Mouse (Mus musculus) kidney, postnatal 0 days (tissue): ENCODE results near the gene Hnrnpf. TPM values are rescaled to one million over a fixed set of nuclear protein-coding genes. Genes with fewer than 3 reads are reported as not detected.

ENCODE experiments used
- ATAC-seq: fragments of 200-750 bp; cut with Nextera tagmentation; replicated peaks from 2 replicates; pipeline ENCODE4 v1.8.0; 2017; ENCODE audit warnings: low read depth, moderate number of reproducible peaks, moderate TSS enrichment, moderate library complexity; ENCODE audit not compliant: low FRiP score
- DNase-seq: peaks from one replicate; pipeline ENCODE4 v3.0.0-alpha.2; 2016; ENCODE audit warnings: low spot score
- H3K27ac ChIP-seq: fragments of 300-500 bp; sonication (generic); 2 replicates; pipeline ENCODE4 v1.5.1; 2014; ENCODE audit warnings: mild to moderate bottlenecking
- H3K27me3 ChIP-seq: fragments of 300-500 bp; sonication (generic); 2 replicates; pipeline ENCODE4 v1.6.1; 2014; ENCODE audit warnings: low read length, mixed read lengths; ENCODE audit not compliant: insufficient read depth
- H3K36me3 ChIP-seq: fragments of 300-500 bp; sonication (generic); 2 replicates; pipeline ENCODE4 v1.6.1; 2014; ENCODE audit warnings: low read length, mixed read lengths; ENCODE audit not compliant: insufficient read depth
- H3K4me1 ChIP-seq: fragments of 300-500 bp; sonication (generic); replicated peaks from 2 replicates; pipeline ENCODE4 v1.6.1; 2014; ENCODE audit warnings: antibody characterized with exemption, low read length, mixed read lengths; ENCODE audit not compliant: insufficient read depth
- H3K4me2 ChIP-seq: fragments of 300-500 bp; sonication (generic); 2 replicates; pipeline ENCODE4 v1.6.1; 2014; ENCODE audit warnings: mild to moderate bottlenecking, low read length, moderate library complexity, mixed read lengths
- H3K4me3 ChIP-seq: fragments of 300-500 bp; sonication (generic); replicated peaks from 2 replicates; pipeline ENCODE4 v1.5.1; 2014; ENCODE audit warnings: low read depth, low read length
- H3K9ac ChIP-seq: fragments of 300-500 bp; sonication (generic); 2 replicates; pipeline ENCODE4 v1.6.1; 2014; ENCODE audit warnings: low read depth, low read length
- H3K9me3 ChIP-seq: fragments of 300-500 bp; sonication (generic); replicated peaks from 2 replicates; pipeline ENCODE4 v1.6.1; 2016; ENCODE audit warnings: low read length, inconsistent platforms, mixed read lengths
- CTCF ChIP-seq: IDR thresholded peaks from 2 replicates; pipeline ENCODE4 v1.5.1; 2016; ENCODE audit warnings: antibody characterized with exemption, low read depth, mild to moderate bottlenecking, moderate library complexity
- WGBS: fragments of 180-500 bp; shearing (Covaris S2); extraction: QIAGEN DNeasy Blood & Tissue Kit; methylation state at CpG from one replicate; pipeline ENCODE4 v1.1.7; 2014; 5-methylcytosine and 5-hydroxymethylcytosine counted together
- polyA plus RNA-seq: library from polyadenylated mRNA; unstranded; fragments of >200 nt; fragmentation: Nextera tagmentation; extraction: Ambion mirVana; gene quantifications from 2 replicates; pipeline ENCODE4 v1.2.1, GENCODE M21; 2015

The Hnrnpf gene
- polyA plus RNA-seq, 1 experiment from 2014 or later, result 555 TPM

DNA sequence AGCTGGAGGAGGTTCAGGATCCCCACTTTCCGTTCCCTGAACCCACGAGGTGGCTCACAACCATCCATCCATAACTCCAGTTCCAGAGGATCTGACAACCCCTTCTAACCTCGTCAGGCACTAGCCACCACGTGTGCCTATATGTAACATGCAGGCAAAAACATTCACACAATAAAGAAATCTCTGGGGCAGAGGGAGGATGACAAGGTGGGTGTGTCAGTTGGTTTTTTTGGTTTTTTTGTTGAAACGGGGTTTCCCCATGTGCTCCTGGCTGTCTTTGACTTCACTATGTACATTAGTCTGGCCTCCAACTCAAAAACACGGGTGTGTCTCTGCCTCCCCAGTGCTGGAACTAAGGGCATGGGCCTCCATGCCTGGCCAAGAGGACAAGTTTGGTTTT is 9.9 kb upstream of the Hnrnpf start:
- no peak for TF ChIP-seq CTCF
- no peaks in the 10 kb centered on the region for H3K4me1 ChIP-seq
- no peak for DNase-seq
- ATAC-seq, result no peak
- no peak overlapping the region for H3K9ac ChIP-seq
- H3K27ac ChIP-seq, result no peak overlapping the region
- H3K4me3 ChIP-seq, result no peak overlapping the region
- 74% methylated on average over 6 of the region's 6 CpGs for WGBS
- no peak overlapping the region for H3K4me2 ChIP-seq
- H3K9me3 ChIP-seq, result no peaks in the 10 kb centered on the region
- H3K36me3 ChIP-seq, result no peaks in the 10 kb centered on the region
- no peaks in the 10 kb centered on the region for H3K27me3 ChIP-seq

DNA sequence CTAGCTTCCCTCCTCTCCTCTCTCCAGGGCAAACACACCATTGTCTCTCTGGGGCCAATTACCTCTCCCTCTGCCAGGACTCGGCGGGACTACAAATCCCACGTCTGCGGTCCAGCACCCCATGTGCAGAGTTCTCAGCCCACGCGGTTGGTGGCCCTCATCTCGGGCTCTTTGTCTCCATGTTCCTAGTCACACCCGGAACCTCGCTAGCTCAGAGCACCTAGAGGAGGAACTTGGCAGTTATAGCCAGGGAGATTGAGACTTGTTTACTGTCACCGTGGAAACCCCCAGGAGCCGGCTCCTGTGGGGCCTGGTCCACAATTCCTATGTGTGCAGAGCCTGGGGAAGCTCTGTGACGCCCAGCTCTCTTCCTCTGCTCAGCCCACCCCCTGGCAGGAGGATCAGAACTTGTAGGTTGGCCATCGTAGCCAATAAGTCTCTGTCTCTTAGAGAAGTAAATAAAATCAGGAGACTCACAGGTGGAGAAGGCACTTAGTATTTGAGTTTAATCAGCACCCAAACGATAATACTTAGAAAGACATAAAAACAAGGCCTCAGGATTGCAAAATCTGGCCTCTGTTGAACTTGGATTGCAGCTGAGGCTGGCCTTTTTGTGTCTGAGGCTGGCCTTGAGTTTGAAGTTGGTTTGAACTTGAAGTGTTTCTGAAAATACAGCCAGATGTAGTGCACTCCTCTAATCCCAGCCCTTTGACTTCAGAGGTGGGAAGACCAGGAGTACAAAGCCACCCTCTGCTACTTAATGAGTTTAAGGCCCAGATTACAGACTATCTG is 8.6 kb upstream of the Hnrnpf start:
- Histone ChIP-seq H3K9me3 (no peaks in the 10 kb centered on the region), H3K27me3 (no peaks in the 10 kb centered on the region), H3K4me3 (no peak overlapping the region), H3K27ac (no peak overlapping the region), H3K36me3 (no peaks in the 10 kb centered on the region), H3K9ac (no peak overlapping the region), H3K4me1 (no peaks in the 10 kb centered on the region), H3K4me2 (no peak overlapping the region)
- WGBS, result 64% methylated on average over 14 of the region's 14 CpGs
- DNase-seq (no peak), ATAC-seq (no peak)
- no peak for TF ChIP-seq CTCF

DNA sequence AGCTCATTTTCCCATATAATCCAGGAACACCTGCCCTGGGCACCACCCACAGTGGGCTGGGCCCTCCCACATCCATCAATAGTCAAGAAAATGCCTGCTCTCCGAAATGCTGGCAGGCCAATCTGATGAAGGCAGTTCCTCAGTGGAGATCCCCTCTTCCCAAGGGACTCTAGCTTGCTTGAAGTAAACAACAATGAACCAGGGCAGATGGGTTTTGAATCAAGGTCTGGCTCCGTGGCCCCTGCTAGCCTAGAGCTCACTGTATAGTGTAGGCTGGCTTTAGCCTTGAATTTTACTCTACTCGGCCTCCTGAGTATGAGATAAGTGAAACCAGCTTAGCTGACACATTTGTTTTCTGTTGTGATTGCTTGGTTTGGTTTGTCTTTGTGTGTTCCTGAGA is 7.7 kb upstream of the Hnrnpf start:
- Histone ChIP-seq H3K9ac (no peak overlapping the region), H3K4me1 (no peaks in the 10 kb centered on the region), H3K27me3 (no peaks in the 10 kb centered on the region), H3K9me3 (no peaks in the 10 kb centered on the region), H3K4me3 (no peak overlapping the region), H3K4me2 (no peak overlapping the region), H3K36me3 (no peaks in the 10 kb centered on the region), H3K27ac (no peak overlapping the region)
- WGBS, result 70% methylated on average over 3 of the region's 3 CpGs
- ATAC-seq, result no peak
- TF ChIP-seq CTCF, result no peak
- DNase-seq, result no peak

DNA sequence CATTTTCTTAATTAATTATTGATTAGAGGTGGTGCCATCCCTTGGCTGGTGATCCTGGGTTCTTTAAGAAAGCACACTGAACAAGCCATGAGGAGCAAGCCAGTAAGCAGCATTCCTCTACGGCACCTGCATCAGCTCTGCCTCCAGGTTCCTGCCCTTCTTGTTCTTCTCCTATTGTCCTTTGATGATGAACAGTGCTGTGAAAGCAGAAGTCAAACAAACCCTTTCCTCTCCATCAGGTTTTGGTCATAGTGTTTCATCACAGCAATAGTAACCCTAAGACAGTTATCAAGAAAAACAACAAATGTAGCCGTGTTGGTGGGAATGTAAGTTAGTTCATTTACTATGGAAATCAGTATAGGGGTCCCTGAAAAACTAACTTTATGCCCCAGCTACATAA is 6.7 kb upstream of the Hnrnpf start:
- DNase-seq (no peak), ATAC-seq (no peak)
- H3K4me3 ChIP-seq, result no peak overlapping the region
- H3K36me3 ChIP-seq, result no peaks in the 10 kb centered on the region
- no peak overlapping the region for H3K9ac ChIP-seq
- H3K27me3 ChIP-seq, result no peaks in the 10 kb centered on the region
- TF ChIP-seq CTCF, result no peak
- H3K9me3 ChIP-seq, result no peaks in the 10 kb centered on the region
- H3K4me2 ChIP-seq, result no peak overlapping the region
- no peak overlapping the region for H3K27ac ChIP-seq
- WGBS, result 80% methylated on average over 2 of the region's 2 CpGs
- no peaks in the 10 kb centered on the region for H3K4me1 ChIP-seq

DNA sequence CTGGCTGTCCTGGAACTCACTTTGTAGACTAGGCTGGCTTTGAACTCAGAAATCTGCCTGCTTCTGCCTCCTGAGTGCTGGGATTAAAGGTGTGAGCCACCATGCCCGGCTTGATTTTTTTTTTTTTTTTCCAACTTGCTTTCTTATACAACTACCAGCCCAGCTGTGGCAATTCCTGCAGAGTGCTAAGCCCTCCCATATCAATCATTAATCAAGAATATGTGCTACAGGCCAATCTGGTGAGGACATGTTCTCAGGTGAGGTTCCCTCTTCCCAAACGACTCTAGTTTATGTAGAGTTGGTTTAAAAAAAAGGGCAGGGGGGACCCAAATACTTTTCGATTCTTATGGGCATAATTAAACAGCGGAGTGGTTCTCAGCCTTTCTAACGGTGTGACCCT is 2.3 kb upstream of the Hnrnpf start:
- ATAC-seq (no peak), DNase-seq (no peak)
- Histone ChIP-seq H3K9ac (no peak overlapping the region), H3K4me2 (no peak overlapping the region), H3K27ac (no peak overlapping the region), H3K4me1 (peaks cover 8% of the 10 kb centered on the region; the same call in 1 of the 2 replicates), H3K4me3 (no peak overlapping the region), H3K36me3 (no peaks in the 10 kb centered on the region), H3K27me3 (no peaks in the 10 kb centered on the region), H3K9me3 (no peaks in the 10 kb centered on the region)
- WGBS, result 69% methylated on average over 5 of the region's 5 CpGs
- no peak for TF ChIP-seq CTCF

DNA sequence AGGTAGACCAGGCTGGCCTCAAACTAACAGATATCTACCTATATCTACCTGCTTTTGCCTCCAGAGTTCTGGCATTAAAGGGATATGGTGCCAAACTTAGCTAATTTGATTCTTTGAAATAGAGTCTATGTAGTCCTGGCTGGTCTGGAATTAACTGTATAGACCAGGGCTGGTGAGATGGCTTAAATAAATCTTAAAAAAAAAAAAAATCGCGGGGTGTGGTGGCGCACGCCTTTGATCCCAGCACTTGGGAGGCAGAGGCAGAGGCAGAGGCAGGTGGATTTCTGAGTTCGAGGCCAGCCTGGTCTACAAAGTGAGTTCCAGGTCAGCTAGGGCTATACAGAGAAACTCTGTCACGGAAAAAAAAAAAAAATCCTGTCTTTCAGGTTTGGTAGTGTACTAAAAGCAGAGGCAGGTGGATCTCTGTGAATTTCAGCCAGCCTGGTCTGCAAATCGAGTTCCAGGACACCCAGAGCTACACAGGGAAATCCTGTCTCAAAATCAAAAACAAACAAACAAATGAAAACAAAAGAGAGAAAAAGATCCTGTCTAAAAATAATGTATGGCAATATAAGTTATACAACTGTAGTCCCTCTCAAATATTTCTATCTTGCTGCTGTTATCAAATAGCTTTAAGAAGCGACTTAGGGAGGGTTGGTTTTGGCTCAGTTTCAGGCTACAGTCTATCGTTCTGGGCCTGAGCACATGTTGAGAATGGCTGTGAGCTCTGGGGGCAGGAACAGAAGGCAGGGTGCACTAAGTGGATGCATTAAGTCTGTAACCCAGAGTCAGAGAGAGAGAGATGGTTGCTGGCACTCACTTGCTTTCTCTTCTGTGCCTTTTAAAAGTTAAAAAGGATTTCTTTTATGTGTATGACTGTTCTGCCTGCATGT is 1.6 kb downstream of the Hnrnpf start:
- no peak overlapping the region for H3K9ac ChIP-seq
- H3K4me3 ChIP-seq, result no peak overlapping the region
- H3K27ac ChIP-seq, result no peak overlapping the region
- no peak for TF ChIP-seq CTCF
- no peak overlapping the region for H3K4me2 ChIP-seq
- peaks cover 8% of the 10 kb centered on the region; the same call in 1 of the 2 replicates for H3K4me1 ChIP-seq
- DNase-seq (no peak), ATAC-seq (no peak)
- no peaks in the 10 kb centered on the region for H3K36me3 ChIP-seq
- WGBS, result 69% methylated on average over 9 of the region's 9 CpGs
- no peaks in the 10 kb centered on the region for H3K9me3 ChIP-seq
- no peaks in the 10 kb centered on the region for H3K27me3 ChIP-seq
